Mouse (Mus musculus) cerebellum, adult 11 months (tissue): ENCODE results near the gene Hsp90aa1.
"Not testable (repeated sequence)": the region's sequence is repeated elsewhere in the genome, so short reads cannot be mapped to it uniquely, and the experiment has no call there.

Experiments
- DNase-seq: peaks from one replicate; pipeline ENCODE4 v3.0.0; 2022

Hsp90aa1 gene

DNA sequence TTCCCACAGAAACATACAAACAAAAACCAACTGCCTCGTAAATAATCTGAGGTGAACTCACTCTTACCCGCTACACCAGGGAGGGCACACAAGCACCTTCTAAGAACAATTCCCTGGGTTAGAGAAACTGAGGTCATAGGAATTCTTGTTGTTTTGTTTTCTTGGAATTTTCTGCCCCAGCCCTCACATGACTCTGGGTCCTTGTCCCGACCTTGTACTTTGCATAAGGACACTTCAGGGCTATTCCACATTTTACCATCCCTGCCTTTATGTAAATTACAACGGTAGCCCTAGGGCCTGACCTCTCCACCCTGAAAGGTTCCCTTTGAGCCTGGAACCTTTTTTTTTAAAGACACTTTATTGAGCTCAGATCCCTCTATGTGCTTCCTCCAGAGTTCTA, at the start of gene Hsp90aa1:
Gene Hsp90aa1 (minus strand): TSS at position 173 of the 400 bp plus-strand sequence.
- DNase-seq: no peak

- no peak for DNase-seq
These were observed 48.4 kb upstream of the Hsp90aa1 start for GRCm38 (mm10) chr12:110750770-110751439.

DNA sequence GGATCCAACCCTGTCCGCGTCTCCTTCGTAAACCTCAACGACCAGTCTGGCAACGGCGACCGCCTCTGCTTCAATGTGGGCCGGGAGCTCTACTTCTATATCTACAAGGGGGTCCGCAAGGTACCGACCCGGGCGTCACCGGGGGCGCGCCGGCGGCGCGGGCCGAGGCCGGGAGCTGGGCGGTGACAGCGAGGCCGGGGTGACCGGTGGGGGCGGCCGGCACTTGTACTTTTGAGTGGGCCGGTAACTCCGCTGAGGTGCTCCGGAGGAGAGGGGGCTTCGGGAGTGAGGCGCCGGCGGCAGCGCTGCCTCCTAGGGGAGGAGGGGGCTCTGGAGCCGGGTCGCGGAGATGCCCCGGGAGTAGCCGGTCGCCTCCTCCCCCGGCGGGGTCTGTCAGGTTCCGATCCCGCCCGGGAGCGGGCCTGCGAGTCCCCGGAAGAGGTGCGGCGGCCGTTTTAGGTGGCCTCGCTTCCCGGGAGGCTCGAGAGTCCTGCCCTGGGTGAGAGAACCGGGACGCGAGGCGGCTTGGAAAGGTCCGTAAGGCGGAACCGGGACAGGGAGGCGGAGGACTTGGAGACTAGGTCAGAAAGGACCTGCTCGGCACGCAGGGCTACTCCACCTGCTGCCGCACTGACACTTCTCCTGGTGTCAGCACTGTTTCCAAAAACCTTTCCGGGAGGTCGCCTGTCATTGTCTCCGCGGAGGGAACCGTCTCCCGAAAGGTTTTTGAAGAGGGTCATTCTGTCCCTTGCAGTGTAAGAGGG, 35.8 kb upstream of the Hsp90aa1 start:
- DNase-seq: peak; percentile 30

DNA sequence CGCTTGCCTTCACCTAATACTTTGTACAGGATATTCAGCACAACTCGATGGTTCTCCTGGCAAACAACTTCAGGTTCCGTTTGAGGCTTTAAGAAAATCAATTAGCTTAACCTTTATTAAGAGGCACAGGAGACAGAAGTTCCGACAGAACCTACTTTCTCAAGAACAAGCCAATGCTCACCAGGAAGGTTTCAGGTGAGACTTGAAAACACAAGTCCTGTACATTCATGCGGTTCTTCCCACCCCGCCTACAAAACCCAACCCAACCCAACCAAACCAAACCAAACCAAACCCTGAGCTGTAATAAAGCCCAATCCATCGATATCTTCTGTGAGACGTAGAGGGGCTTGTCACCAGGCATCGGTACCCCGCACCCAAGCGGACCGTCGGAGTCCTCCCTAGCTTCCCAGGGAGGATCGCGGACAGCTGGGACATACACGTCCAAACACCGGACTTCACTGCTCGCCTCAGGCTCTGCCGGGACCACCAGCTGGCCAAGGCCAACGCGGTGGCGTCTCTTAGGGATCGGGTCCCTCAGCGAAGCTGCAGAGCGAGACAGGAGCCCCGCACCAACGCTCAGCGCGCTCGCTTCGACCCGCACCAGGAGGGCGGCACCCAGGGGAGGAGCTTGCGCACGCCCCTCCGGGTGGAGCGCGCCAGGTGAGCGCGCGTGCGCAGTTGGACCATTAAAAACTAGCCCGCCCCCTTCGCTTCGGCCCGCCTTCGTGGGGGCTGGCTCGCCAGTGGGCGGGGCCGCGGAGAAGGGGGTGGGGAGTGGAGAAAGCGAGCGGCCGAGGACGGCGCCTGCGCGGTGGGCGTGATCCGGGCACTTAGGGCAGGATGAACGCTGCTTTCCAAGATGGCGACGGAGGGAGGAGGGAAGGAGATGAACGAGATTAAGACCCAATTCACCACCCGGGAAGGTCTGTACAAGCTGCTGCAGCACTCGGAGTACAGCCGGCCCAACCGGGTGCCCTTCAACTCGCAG, 34.9 kb upstream of the Hsp90aa1 start, which contains the start of gene Wdr20:
Gene Wdr20 (plus strand): TSS at position 775 of the 988 bp plus-strand sequence.
- DNase-seq: peak; percentile 99

- DNase-seq: no peak
These were observed 34.1 kb upstream of the Hsp90aa1 start for GRCm38 (mm10) chr12:110736641-110737040.

- DNase-seq: not testable (repeated sequence)
These were observed 30.7 kb upstream of the Hsp90aa1 start for GRCm38 (mm10) chr12:110733254-110733653.

DNA sequence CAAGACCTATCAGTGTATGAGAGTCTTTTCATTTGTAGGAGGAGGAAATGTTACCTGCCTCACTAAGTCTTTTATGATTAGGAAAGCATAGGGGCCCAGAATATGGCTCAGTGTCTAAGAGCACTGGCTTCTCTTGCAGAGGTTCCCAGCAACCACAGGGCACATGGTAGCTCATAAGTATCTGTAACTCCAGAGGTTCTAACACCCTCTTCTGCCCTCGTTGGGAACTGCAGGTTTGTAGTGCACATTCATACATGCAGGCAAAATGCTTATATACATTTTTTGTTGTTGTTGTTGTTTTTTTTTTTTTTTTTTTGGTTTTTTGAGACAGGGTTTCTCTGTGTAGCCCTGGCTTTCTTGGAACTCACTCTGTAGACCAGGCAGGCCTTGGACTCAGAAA, 23.9 kb upstream of the Hsp90aa1 start:
- no peak for DNase-seq

- no peak for DNase-seq
These were observed 23.0 kb upstream of the Hsp90aa1 start for GRCm38 (mm10) chr12:110725489-110725888.

DNA sequence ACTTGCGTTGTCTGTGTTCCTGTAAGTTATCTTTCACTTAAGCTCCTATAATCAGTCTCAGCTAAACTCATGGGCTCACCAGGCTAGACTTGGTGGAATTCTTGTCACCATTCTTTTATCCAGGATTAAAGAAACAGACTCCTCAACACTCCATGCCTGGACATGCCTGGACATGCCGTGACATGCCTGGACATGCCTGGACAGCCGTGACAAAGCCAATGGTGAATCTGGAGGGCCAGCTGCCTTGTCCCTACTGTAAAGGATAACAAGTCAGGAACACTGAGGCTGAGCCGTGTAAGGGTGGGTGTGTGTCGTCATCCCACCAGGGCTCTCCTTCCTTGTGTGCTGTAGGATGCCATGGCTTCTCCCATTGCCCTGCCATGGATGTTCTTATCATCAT, 22.5 kb upstream of the Hsp90aa1 start:
- no peak for DNase-seq

DNA sequence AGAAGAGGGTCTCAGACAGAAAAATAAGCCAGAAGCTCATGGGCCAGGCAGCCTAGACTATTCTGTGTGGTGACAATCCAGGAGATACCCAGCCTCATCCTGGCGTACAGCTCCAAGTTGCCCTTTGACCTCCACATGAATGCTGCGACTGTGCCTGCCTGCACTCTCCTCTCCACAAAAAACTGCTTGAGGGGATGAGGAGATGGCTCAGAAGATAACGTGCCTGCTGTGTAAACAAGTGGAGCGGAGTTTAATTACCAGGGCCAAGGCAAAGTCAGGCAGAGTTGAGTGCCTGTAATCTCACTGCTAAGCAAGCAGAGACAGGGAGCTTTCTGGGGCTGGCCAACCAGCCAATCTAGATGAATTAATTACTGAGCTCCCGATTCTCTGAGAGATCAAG, 13.5 kb upstream of the Hsp90aa1 start:
- no peak for DNase-seq

- DNase-seq: no peak
These were observed 11.7 kb upstream of the Hsp90aa1 start for GRCm38 (mm10) chr12:110714215-110714614.

DNA sequence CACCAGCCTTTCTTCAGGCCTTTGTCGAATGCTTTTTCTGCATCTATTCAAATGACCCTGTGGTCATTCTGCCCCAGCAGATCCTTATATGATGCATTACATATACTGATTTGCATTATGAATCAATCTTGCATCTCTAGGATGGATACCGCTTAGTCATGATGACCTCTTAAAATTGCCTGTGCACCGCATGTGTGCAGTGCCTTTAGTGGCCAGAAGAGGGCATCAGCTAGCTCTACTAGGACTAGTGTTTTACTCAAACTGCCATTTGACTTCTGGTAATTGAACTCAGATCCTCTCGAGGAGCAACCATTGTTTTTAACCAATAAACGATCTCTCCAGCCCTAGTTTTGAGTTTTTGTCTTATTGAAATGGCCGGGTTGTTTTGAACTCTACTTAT, 11.3 kb upstream of the Hsp90aa1 start:
- DNase-seq: no peak

DNA sequence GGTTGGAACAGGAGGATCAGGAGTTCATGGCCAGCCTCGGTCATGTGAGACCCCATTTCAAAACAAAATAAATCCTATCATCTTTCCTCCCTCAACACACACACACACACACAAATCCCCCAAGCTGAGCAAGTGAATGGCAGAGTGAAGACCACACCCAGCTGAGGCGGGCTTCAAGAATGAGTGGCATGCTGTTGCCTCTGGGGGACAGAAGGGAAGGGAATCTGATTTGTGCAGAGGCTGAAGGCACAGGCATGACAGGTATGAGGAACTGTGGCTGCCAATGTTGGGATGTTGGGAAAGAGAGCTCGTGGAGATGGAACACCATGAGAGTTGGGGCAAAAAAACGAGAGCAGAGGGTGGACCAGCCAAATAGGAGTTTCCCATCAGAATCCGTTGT, 8.7 kb upstream of the Hsp90aa1 start:
- no peak for DNase-seq

GRCm38 (mm10) chr12:110707451-110707850, 4.9 kb upstream of the Hsp90aa1 start:
- DNase-seq: no peak

DNA sequence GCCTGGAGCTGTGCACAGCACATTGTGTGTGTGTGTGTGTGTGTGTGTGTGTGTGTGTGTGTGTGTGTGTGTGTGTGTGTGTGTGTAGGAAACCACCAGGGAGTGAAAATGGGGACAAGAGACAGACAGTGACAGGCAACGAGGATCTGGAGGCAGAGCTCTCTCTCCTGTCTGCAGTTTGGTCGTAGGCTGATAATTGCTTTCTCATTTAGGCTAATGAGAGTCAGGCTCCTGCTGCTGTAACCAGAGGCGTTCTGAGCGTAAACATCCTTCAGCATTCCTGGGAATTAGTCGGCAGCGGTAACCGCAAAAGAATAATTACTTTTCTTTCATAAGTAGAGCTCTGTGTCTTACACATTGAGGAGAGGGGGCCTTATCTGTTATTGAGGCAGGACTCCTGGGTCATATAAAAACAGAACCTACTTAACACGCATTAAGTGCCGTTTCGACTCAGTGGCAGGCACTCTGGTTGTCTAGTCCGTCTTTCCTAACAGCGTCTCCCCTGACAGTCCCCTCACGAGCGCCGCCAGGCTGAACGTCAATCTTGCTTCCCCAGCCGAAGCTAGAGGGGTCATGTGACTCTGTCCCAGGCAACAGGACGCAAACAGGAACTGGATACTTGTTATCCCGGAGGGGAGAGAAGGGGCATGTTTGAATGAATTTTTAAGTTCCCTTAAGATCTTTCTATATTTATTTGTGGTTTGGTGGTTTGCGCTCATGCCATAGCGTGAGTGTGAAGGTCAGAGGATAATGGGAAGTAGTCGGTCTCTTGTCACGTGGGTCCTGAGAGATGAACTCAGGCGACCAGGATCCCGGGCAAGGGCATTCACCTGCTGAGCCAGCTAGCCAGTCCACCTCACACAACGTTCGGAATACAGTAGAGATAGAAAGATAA, 4.1 kb upstream of the Hsp90aa1 start:
- no peak for DNase-seq

DNA sequence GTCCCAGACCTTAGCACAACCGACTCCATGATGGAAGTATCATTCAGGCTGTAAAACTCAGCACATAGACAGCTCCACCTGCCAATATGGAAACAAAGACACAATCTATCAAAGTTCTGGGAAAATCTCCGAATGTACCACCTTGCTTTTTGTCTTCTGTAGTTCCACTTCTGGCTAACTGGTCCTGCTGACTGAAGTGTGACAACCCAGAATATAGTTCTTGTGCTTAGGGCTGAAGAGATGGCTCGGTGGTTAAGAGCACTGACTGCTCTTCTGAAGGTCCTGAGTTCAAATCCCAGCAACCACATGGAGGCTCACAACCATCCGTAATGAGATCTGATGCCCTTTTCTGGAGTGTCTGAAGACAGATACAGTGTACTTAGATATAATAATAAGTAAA, 2.9 kb upstream of the Hsp90aa1 start:
- DNase-seq: not testable (repeated sequence)

DNA sequence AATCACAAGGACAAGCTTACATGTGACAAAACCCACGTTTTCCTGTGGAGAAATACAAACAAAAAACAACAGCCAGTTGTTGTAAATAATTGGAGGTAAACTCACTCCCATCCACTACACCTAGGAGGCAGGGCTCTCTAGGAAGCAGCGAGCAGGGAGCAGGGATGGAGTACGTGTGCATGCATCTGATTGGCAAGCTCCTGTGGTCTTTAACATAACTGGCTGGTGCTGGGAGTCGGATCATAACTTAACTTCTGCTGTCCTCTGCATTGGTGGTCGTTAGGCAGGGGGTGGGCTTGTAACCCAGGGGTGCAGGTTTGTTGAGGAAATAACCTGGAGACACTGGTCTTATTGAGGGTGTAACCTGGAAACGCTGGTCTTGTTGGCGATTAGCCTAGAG, 1.2 kb upstream of the Hsp90aa1 start:
- DNase-seq: no peak

- DNase-seq: peak; percentile 76
These were observed 512 bp upstream of the Hsp90aa1 start for GRCm38 (mm10) chr12:110703008-110703471.

DNA sequence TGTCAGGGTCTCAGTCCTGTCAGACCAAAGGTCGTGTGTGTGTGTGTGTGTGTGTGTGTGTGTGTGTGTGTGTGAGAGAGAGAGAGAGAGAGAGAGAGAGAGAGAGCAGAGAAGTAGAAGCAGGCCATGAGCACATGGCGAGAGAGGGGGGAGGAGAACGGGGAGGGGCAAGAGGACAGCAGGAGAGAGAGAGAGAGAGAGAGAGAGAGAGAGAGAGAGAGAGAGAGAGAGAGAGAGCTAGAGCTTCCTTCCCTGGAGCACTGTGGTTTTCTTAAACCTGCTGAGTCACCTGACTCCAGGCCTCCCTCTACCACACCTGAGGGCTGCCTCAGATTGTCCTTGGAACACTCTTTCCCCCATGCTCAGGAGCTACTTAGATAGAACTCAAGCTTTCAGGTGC, 1.2 kb downstream of the Hsp90aa1 start:
- not testable (repeated sequence) for DNase-seq

GRCm38 (mm10) chr12:110700730-110701129, 1.8 kb downstream of the Hsp90aa1 start:
- no peak for DNase-seq

DNA sequence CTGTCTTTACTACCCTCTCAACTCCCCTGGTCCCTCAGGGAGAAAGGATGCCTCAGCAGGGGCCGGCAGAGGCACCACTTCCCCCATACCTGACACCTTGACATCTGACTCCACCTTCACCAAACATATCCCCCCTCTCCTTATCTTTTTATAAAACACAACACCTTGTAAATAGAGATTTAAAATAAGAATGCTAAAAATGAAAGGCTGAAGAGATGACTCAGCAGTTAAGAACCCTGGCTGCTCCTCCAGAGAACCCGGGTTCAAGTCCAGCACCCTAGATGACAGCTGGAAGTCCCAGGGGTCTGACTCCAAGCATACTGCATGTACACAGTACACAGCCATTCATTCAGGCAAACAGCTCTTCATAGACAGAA, 3.4 kb downstream of the Hsp90aa1 start:
- no peak for DNase-seq
